ENCODE assay signal across 23 mouse cellular contexts in genomic region chr3:35908982-35909680, GRCm38 (mm10). TPM values are rescaled to one million over a fixed set of nuclear protein-coding genes. Genes with fewer than 3 reads are reported as not detected.
DNase-seq lines count a peak whose midpoint lies in the region; ATAC-seq and TF ChIP-seq lines count a peak whose summit lies in the region.
"Had no signal": no experiment of that assay in that cellular context is flagged by ENCODE, and none has a peak within 500 bp of the region (broad histone marks: within the 10 kb centered on the region; RNA-seq: fewer than 3 reads in every experiment).

No protein-coding gene starts in this region.

- no peak for DNase-seq in frontal cortex, postnatal 14 days (ENCODE audit: low spot score in 2 of 2)
- DNase-seq in lung, postnatal 0 days (ENCODE audit: low spot score): no peak
- no peak for DNase-seq in lung, adult 18-20 months
- no peak for DNase-seq in adrenal gland, adult (ENCODE audit: inconsistent age in 2 of 2, low spot score in 1 of 2)
- no peak for DNase-seq in Muller cell, postnatal 12 days (ENCODE audit: inconsistent ontology term)
- DNase-seq: adrenal gland, adult 8-10 months; adrenal gland, postnatal 36 days; cerebellum, adult 11-12 months; cerebellum, adult 9-10 months; cerebellum, postnatal 25 days; gastrocnemius, adult 2 months; gastrocnemius, postnatal 25 days; heart, adult 18-20 months; heart, postnatal 36 days; kidney, adult 18-20 months had no signal

- no peaks in the 10 kb centered on the region for H3K9me3 ChIP-seq in lung, postnatal 0 days (ENCODE audit: low read length)
- 0 out of 2 replicates have a peak, but pooled peaks cover 7% of the 10 kb centered on the region for H3K9me3 ChIP-seq in forebrain, embryonic 15.5 days
- H3K9me3 ChIP-seq: hindbrain, embryonic 12.5 days had no signal

- H3K36me3 ChIP-seq in lung, postnatal 0 days (ENCODE audit: insufficient read depth, low read length): 0 out of 2 replicates have a peak, but pooled peaks cover 4% of the 10 kb centered on the region
- peaks cover 20% of the 10 kb centered on the region for H3K36me3 ChIP-seq in forebrain, embryonic 15.5 days

- no peaks in the 10 kb centered on the region for H3K4me1 ChIP-seq in lung, postnatal 0 days (ENCODE audit: insufficient read depth, low read depth, low read length)
- H3K4me1 ChIP-seq in forebrain, embryonic 15.5 days: no peaks in the 10 kb centered on the region
- H3K4me1 ChIP-seq: hindbrain, embryonic 12.5 days had no signal

- TF ChIP-seq CTCF in lung, postnatal 0 days (IDR thresholded peaks at IDR 0.05): no peak

- 75% methylated on average over 7 of the region's 7 CpGs for WGBS in lung, postnatal 0 days
- 92% methylated on average over 7 of the region's 7 CpGs for WGBS in forebrain, embryonic 15.5 days

- no peak for TF ChIP-seq EP300 in lung, postnatal 0 days (IDR thresholded peaks at IDR 0.05)

- no peak overlapping the region for H3K9ac ChIP-seq in lung, postnatal 0 days (replicated peaks; ENCODE audit: low read depth)
- no peak overlapping the region for H3K9ac ChIP-seq in forebrain, embryonic 15.5 days (replicated peaks)
- H3K9ac ChIP-seq: heart, embryonic 13.5 days; hindbrain, embryonic 12.5 days had no signal

- no peaks in the 10 kb centered on the region for H3K27me3 ChIP-seq in lung, postnatal 0 days (replicated peaks; ENCODE audit: insufficient read depth, low read length)
- no peaks in the 10 kb centered on the region for H3K27me3 ChIP-seq in forebrain, embryonic 15.5 days
- H3K27me3 ChIP-seq: CH12.LX; heart, embryonic 13.5 days; hindbrain, embryonic 12.5 days had no signal

- peak; percentile 23; the same call in 1 of the 2 replicates for ATAC-seq in frontal cortex, adult (ENCODE audit: low TSS enrichment)
- no peak for ATAC-seq in lung, postnatal 0 days
- ATAC-seq in hematopoietic stem cell, adult 5-6 weeks (replicated peaks in 1 of 2; ENCODE audit: insufficient read depth in 1 of 2, low FRiP score in 2 of 2, low TSS enrichment in 1 of 2, low read depth in 1 of 2, poor library complexity in 2 of 2, severe bottlenecking in 2 of 2): peak; percentile 93 to 96
- ATAC-seq in forebrain, embryonic 15.5 days (replicated peaks): no peak
- ATAC-seq: forebrain, embryonic 16.5 days; hindbrain, postnatal 0 days had no signal

- H3K27ac ChIP-seq in lung, postnatal 0 days (ENCODE audit: low read length): peak overlapping the region; percentile 54; the same call in 1 of the 2 replicates
- no peak overlapping the region for H3K27ac ChIP-seq in forebrain, embryonic 15.5 days (replicated peaks)
- H3K27ac ChIP-seq: gastrocnemius, adult 2 months; heart, embryonic 13.5 days; hindbrain, embryonic 12.5 days; hindbrain, postnatal 0 days had no signal

- H3K4me3 ChIP-seq in lung, postnatal 0 days (ENCODE audit: low read depth, low read length): no peak overlapping the region
- no peak overlapping the region for H3K4me3 ChIP-seq in forebrain, embryonic 15.5 days
- H3K4me3 ChIP-seq: gastrocnemius, adult 2 months; heart, embryonic 13.5 days; hindbrain, embryonic 12.5 days had no signal

- no peak overlapping the region for H3K4me2 ChIP-seq in lung, postnatal 0 days (replicated peaks; ENCODE audit: low read depth, low read length)
- no peak overlapping the region for H3K4me2 ChIP-seq in forebrain, embryonic 15.5 days (replicated peaks)
- H3K4me2 ChIP-seq: heart, embryonic 13.5 days; hindbrain, embryonic 12.5 days had no signal

RNA-seq across cellular contexts. Expression of gene Dcun1d1, which starts 28.1 kb away (rescaled TPM):
- 78.1 and 84.8 TPM in 2 replicates for polyA plus RNA-seq in lung, postnatal 0 days (2015; fragmentation: Nextera tagmentation; extraction: Ambion mirVana)
- 476 and 482 TPM in 2 replicates for total RNA-seq in hematopoietic stem cell, adult 5-6 weeks (2017)
- 115 and 118 TPM in 2 replicates for polyA plus RNA-seq in forebrain, embryonic 15.5 days (2015; fragmentation: Nextera tagmentation; extraction: Ambion mirVana)

Comparison
In these comparisons a context has a peak if more than half of its experiments do, and no peak if none do; other contexts are left out.
1. ATAC-seq: peak in frontal cortex, adult (single experiment) and hematopoietic stem cell, adult 5-6 weeks (2 of 2); none in lung, postnatal 0 days (single experiment) and forebrain, embryonic 15.5 days (single experiment).